Comparison of ENCODE assay signal across 8 mouse cellular contexts in the genomic region with DNA sequence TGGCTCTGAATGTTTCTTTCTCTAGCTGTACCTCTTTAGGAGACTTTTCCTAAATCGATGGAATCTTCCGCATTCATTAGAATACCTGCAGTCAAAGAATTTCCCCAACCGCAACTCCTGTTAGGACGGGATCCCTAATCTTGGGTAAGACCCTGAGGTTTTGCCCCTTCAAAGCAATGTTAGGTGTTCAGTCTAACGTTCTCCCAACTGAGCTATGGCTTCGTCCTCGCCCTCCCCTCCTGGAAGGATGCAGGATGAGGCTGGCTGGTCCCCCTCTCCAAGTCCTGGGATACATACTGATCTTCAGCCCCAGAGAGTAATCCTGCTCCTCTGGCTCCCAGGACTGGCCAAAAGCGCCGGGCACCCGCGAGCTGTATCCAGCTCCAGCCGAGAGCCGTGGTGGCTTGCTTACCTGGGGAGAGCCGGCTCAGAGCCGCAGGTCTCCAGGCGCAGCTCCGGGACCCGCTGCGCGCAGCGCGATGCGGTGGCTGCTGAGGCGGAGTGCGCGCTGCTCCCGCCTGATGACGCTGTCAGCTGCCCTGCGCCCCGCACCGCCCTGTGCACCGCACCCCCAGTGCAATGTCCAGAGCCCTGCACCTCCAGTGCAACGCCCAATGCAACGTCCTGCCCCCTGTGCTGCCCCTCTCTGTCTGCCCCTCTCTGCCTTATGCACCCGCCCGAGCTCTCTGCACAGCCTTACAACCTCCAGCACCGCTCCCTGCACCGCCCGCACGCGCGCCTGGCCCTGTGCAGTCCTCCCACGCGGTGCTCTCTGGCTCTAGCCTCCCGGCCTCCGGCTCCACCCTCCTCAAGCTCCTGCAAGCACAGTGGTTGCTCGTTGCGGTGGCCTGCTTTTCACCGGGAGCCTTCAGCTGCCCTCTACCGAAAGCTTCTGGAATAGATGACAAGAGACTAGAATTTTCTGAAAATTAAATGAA. TPM values are rescaled to one million over a fixed set of nuclear protein-coding genes. Genes with fewer than 3 reads are reported as not detected.
DNase-seq lines count a peak whose midpoint lies in the region; ATAC-seq and TF ChIP-seq lines count a peak whose summit lies in the region.

No protein-coding gene starts in this region.

- H3K36me3 ChIP-seq in intestine, postnatal 0 days (ENCODE audit: control insufficient read depth, insufficient read depth), result no peaks in the 10 kb centered on the region
- no peaks in the 10 kb centered on the region for H3K36me3 ChIP-seq in midbrain, embryonic 10.5 days

- peak overlapping the region; percentile 69 for H3K4me2 ChIP-seq in intestine, postnatal 0 days (replicated peaks; ENCODE audit: low read depth)

- H3K4me3 ChIP-seq in intestine, postnatal 0 days (ENCODE audit: low read depth, low read length), result peak overlapping the region; percentile 41
- peak overlapping the region; percentile 66 for H3K4me3 ChIP-seq in midbrain, embryonic 10.5 days

- H3K9ac ChIP-seq in intestine, postnatal 0 days (ENCODE audit: low read depth, low read length), result peak overlapping the region; percentile 17; the same call in 1 of the 2 replicates

- 2% methylated on average over 50 of the region's 50 CpGs for WGBS in intestine, postnatal 0 days
- 2% methylated on average over 50 of the region's 50 CpGs for WGBS in midbrain, embryonic 10.5 days

- ATAC-seq in granulocyte monocyte progenitor cell, adult 5-6 weeks (replicated peaks; ENCODE audit: poor library complexity, severe bottlenecking), result peak; percentile 83
- ATAC-seq in intestine, postnatal 0 days, result peak; percentile 90

- H3K27ac ChIP-seq in intestine, postnatal 0 days (ENCODE audit: low read depth, low read length), result peak overlapping the region; percentile 22; the same call in 1 of the 2 replicates
- peak overlapping the region; percentile 71; the same call in 1 of the 2 replicates for H3K27ac ChIP-seq in midbrain, embryonic 10.5 days (replicated peaks)

- peaks cover 13% of the 10 kb centered on the region for H3K27me3 ChIP-seq in intestine, postnatal 0 days (replicated peaks; ENCODE audit: control insufficient read depth, insufficient read depth, low read length)
- H3K27me3 ChIP-seq in midbrain, embryonic 10.5 days (ENCODE audit: low read depth, poor library complexity, severe bottlenecking), result peaks cover 42% of the 10 kb centered on the region

- intact Hi-C loops in left cerebral cortex, postnatal 36 days (cut with DNase I), result loop anchor here (2.0 to 10.0 kb wide), 5 partner anchors 42 to 695 kb away; no protein-coding TSS in a partner anchor

- no peaks in the 10 kb centered on the region for H3K4me1 ChIP-seq in intestine, postnatal 0 days (replicated peaks; ENCODE audit: control insufficient read depth, insufficient read depth, low read length)
- peaks cover 11% of the 10 kb centered on the region for H3K4me1 ChIP-seq in midbrain, embryonic 10.5 days

- H3K9me3 ChIP-seq in intestine, postnatal 0 days (ENCODE audit: control insufficient read depth), result no peaks in the 10 kb centered on the region
- H3K9me3 ChIP-seq in midbrain, embryonic 10.5 days (replicated peaks), result no peaks in the 10 kb centered on the region

- DNase-seq in adrenal gland, adult 18-20 months (ENCODE audit: low spot score in 2 of 2), result peak; percentile 55 to 56
- peak; percentile 91 for DNase-seq in embryo, embryonic 11 days
- peak; percentile 81 to 85 for DNase-seq in left cerebral cortex, postnatal 36 days (ENCODE audit: low spot score in 2 of 2)
- DNase-seq in midbrain, embryonic 10.5 days (ENCODE audit: low spot score), result peak; percentile 80
- DNase-seq in right cerebral cortex, postnatal 36 days (ENCODE audit: low spot score in 2 of 2), result peak; percentile 85 to 86
- peak; percentile 56 to 71 for DNase-seq in urinary bladder, postnatal 4 days (ENCODE audit: low spot score in 2 of 2)

- TF ChIP-seq CTCF in intestine, postnatal 0 days (IDR thresholded peaks at IDR 0.05; ENCODE audit: low read depth), result peak; percentile 80

RNA-seq across cellular contexts. Expression of a gene that starts 0.8 kb away (rescaled TPM):
- total RNA-seq in adrenal gland, adult 18-20 months (2021), result 1 to 10 TPM; 3.0 to 4.3 TPM
- 1.4 and 3.8 TPM in 2 replicates for total RNA-seq in granulocyte monocyte progenitor cell, adult 5-6 weeks (2014; fragmentation: Nextera tagmentation)
- 2.7 and 4.5 TPM in 2 replicates for total RNA-seq in granulocyte monocyte progenitor cell, adult 5-6 weeks (2017)
- 0.58 and 0.61 TPM in 2 replicates for polyA plus RNA-seq in intestine, postnatal 0 days (2015; fragmentation: Nextera tagmentation; extraction: Ambion mirVana)
- 100 to 1,000 TPM; 158 to 220 TPM for total RNA-seq in left cerebral cortex, postnatal 36 days (2021)
- 0.04 and 0.09 TPM in 2 replicates for polyA plus RNA-seq in midbrain, embryonic 10.5 days (2016; fragmentation: Nextera tagmentation; extraction: Ambion mirVana)

RNA-seq across cellular contexts. Expression of a gene that starts 52.7 kb away (rescaled TPM):
- total RNA-seq in adrenal gland, adult 18-20 months (2021), result 10 to 100 TPM in 1 of 2 experiments, 1 to 10 TPM in 1; 5.8 to 11.0 TPM
- total RNA-seq in granulocyte monocyte progenitor cell, adult 5-6 weeks (2014; fragmentation: Nextera tagmentation), result 60.0 and 80.7 TPM in 2 replicates
- 64.1 and 70.9 TPM in 2 replicates for total RNA-seq in granulocyte monocyte progenitor cell, adult 5-6 weeks (2017)
- 2.0 TPM in 2 replicates for polyA plus RNA-seq in intestine, postnatal 0 days (2015; fragmentation: Nextera tagmentation; extraction: Ambion mirVana)
- total RNA-seq in left cerebral cortex, postnatal 36 days (2021), result 1 to 10 TPM; 3.5 to 3.6 TPM
- polyA plus RNA-seq in midbrain, embryonic 10.5 days (2016; fragmentation: Nextera tagmentation; extraction: Ambion mirVana), result 2.3 and 3.0 TPM in 2 replicates

Comparison
In these comparisons a context has a peak if more than half of its experiments do, and no peak if none do; other contexts are left out.
1. Peak in every context shown above with its lines: DNase-seq, ATAC-seq, H3K4me3 ChIP-seq and H3K27ac ChIP-seq.
2. RNA of a gene that starts 0.8 kb away (total RNA-seq): 158 to 220 TPM in left cerebral cortex, postnatal 36 days; 3.0 to 4.3 TPM in adrenal gland, adult 18-20 months and 1.4 to 4.5 TPM in granulocyte monocyte progenitor cell, adult 5-6 weeks; every median in the first group is over 10 times any median in the second.
3. RNA of a gene that starts 52.7 kb away (total RNA-seq): 60.0 to 80.7 TPM in granulocyte monocyte progenitor cell, adult 5-6 weeks; 5.8 to 11.0 TPM in adrenal gland, adult 18-20 months and 3.5 to 3.6 TPM in left cerebral cortex, postnatal 36 days; every median in the first group is over 4 times any median in the second.